Mouse (Mus musculus): ENCODE data around the gene Rrnad1.

Rrnad1 gene

GRCm38 (mm10) chr3:87884291-87884690 is 46.2 kb downstream of the Rrnad1 start:
- no peak for DNase-seq (ENCODE audit: low spot score in 2 of 2)

DNA sequence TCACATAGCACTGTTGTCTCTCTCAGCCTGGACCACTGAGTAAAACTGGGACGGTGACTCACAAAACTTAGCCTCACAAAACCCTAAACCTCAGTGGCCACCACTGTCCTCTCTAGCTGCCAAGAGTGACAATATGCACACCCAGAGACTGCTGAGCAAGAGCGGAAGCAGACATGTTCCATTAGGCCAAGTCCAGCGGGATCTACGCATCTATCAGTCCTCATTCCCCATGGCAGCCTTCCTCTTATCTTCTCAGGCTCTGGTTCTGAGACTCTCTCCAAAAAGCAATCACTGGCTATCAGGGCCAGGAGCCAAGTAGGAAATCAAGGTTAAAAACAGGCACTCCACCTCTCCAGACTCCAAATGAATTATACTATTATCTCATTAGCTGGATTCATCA is 52.8 kb downstream of the Rrnad1 start:
- DNase-seq (ENCODE audit: low spot score in 2 of 2), result no peak
